Mouse (Mus musculus): ENCODE measurements around the gene Rpa1. TPM values are rescaled to one million over a fixed set of nuclear protein-coding genes. Genes with fewer than 3 reads are reported as not detected.
A peak's percentile ranks its signal among the peaks of the same experiment; 100 is the strongest.

Gene Rpa1
- polyA plus RNA-seq, 1 experiment from 2014 or later: 74.2 TPM

DNA sequence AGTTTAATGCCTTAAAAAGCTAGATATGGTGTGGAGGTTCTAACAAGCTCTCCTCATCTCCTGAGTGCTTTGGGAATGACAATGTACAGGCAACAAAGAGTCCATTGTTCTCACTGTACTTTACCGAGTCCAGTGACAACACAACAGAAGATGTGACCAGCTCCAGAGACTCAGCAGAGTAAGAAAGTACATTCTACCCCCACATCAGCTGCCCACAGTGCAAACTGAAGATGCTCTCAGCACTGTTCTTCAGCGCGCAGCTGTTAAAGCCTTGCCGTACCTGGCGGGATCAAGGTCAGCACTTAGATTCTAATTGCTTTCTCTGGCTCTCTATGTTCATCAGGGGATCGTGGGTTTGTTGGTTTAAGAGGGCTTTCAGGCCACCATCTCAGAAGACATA is 36.4 kb downstream of the Rpa1 start:
- Histone ChIP-seq H3K36me3 (ENCODE audit: control insufficient read depth, insufficient read depth, low read length) (peaks cover 73% of the 10 kb centered on the region), H3K9me3 (replicated peaks; ENCODE audit: control insufficient read depth, low read length) (no peaks in the 10 kb centered on the region), H3K27me3 (replicated peaks; ENCODE audit: control insufficient read depth, insufficient read depth, low read length) (no peaks in the 10 kb centered on the region), H3K4me3 (ENCODE audit: low read depth, low read length) (no peak overlapping the region), H3K9ac (ENCODE audit: low read length) (no peak overlapping the region), H3K4me1 (ENCODE audit: control insufficient read depth, insufficient read depth, low read length) (no peaks in the 10 kb centered on the region), H3K27ac (ENCODE audit: low read depth, low read length) (no peak overlapping the region), H3K4me2 (ENCODE audit: low read length) (no peak overlapping the region)
- no peak for ATAC-seq
- DNase-seq (ENCODE audit: low spot score): no peak
- 85% methylated on average over 6 of the region's 6 CpGs for WGBS

GRCm38 (mm10) chr11:75310813-75311212 is 37.3 kb downstream of the Rpa1 start:
- WGBS: 94% methylated on average over 8 of the region's 8 CpGs
- no peak overlapping the region for H3K4me2 ChIP-seq (ENCODE audit: low read length)

GRCm38 (mm10) chr11:75308650-75309049 is 39.5 kb downstream of the Rpa1 start:
- Histone ChIP-seq H3K4me2 (ENCODE audit: low read length) (no peak overlapping the region), H3K27ac (ENCODE audit: low read depth, low read length) (no peak overlapping the region), H3K36me3 (ENCODE audit: control insufficient read depth, insufficient read depth, low read length) (peaks cover 80% of the 10 kb centered on the region), H3K27me3 (replicated peaks; ENCODE audit: control insufficient read depth, insufficient read depth, low read length) (no peaks in the 10 kb centered on the region), H3K4me3 (ENCODE audit: low read depth, low read length) (no peak overlapping the region), H3K4me1 (ENCODE audit: control insufficient read depth, insufficient read depth, low read length) (no peaks in the 10 kb centered on the region), H3K9ac (ENCODE audit: low read length) (no peak overlapping the region), H3K9me3 (replicated peaks; ENCODE audit: control insufficient read depth, low read length) (no peaks in the 10 kb centered on the region)
- DNase-seq (ENCODE audit: low spot score) (no peak), ATAC-seq (no peak)
- WGBS: 82% methylated on average over 4 of the region's 4 CpGs

More at GRCm38 (mm10) chr11:75310813-75311212, 37.3 kb downstream of the Rpa1 start:
- no peak for DNase-seq (ENCODE audit: low spot score)
- no peaks in the 10 kb centered on the region for H3K4me1 ChIP-seq (ENCODE audit: control insufficient read depth, insufficient read depth, low read length)
- H3K36me3 ChIP-seq (ENCODE audit: control insufficient read depth, insufficient read depth, low read length): peaks cover 80% of the 10 kb centered on the region
- no peak for ATAC-seq
- no peak overlapping the region for H3K27ac ChIP-seq (ENCODE audit: low read depth, low read length)
- no peaks in the 10 kb centered on the region for H3K27me3 ChIP-seq (replicated peaks; ENCODE audit: control insufficient read depth, insufficient read depth, low read length)
- H3K4me3 ChIP-seq (ENCODE audit: low read depth, low read length): no peak overlapping the region
- H3K9me3 ChIP-seq (replicated peaks; ENCODE audit: control insufficient read depth, low read length): no peaks in the 10 kb centered on the region
- no peak overlapping the region for H3K9ac ChIP-seq (ENCODE audit: low read length)

DNA sequence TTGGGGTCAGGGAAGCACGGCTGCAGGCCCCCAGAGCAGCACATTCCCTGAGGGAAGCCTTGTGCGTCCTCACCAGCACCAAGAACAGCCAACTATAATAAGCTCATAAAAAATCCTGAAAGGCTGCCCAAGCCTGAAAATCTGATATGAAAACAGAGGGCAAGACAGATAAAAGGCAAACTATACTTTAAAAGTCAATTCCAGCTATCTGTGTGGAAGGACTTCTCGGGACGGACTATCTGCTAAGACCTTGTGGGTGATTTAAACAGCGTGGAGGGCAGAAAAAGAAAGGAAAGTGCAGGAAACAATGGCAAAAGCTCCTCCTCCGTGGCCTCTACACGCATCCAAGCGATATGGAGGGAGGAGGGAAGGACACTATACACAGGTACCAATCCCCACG is 43.3 kb downstream of the Rpa1 start:
- no peak for ATAC-seq
- Histone ChIP-seq H3K4me3 (ENCODE audit: low read depth, low read length) (no peak overlapping the region), H3K4me2 (ENCODE audit: low read length) (no peak overlapping the region), H3K27ac (ENCODE audit: low read depth, low read length) (no peak overlapping the region), H3K9ac (ENCODE audit: low read length) (no peak overlapping the region), H3K36me3 (ENCODE audit: control insufficient read depth, insufficient read depth, low read length) (peaks cover 81% of the 10 kb centered on the region), H3K9me3 (replicated peaks; ENCODE audit: control insufficient read depth, low read length) (no peaks in the 10 kb centered on the region), H3K4me1 (ENCODE audit: control insufficient read depth, insufficient read depth, low read length) (no peaks in the 10 kb centered on the region), H3K27me3 (replicated peaks; ENCODE audit: control insufficient read depth, insufficient read depth, low read length) (no peaks in the 10 kb centered on the region)
- DNase-seq (ENCODE audit: low spot score): no peak
- WGBS: 88% methylated on average over 9 of the region's 9 CpGs

- no peaks in the 10 kb centered on the region for H3K4me1 ChIP-seq (ENCODE audit: control insufficient read depth, insufficient read depth, low read length)
- no peak for DNase-seq (ENCODE audit: low spot score)
- no peak overlapping the region for H3K4me3 ChIP-seq (ENCODE audit: low read depth, low read length)
- no peaks in the 10 kb centered on the region for H3K9me3 ChIP-seq (replicated peaks; ENCODE audit: control insufficient read depth, low read length)
- H3K36me3 ChIP-seq (ENCODE audit: control insufficient read depth, insufficient read depth, low read length): peaks cover 51% of the 10 kb centered on the region
- 85% methylated on average over 9 of the region's 9 CpGs for WGBS
- no peak overlapping the region for H3K9ac ChIP-seq (ENCODE audit: low read length)
- ATAC-seq: no peak
- H3K4me2 ChIP-seq (ENCODE audit: low read length): no peak overlapping the region
- no peaks in the 10 kb centered on the region for H3K27me3 ChIP-seq (replicated peaks; ENCODE audit: control insufficient read depth, insufficient read depth, low read length)
- H3K27ac ChIP-seq (ENCODE audit: low read depth, low read length): no peak overlapping the region
Measured at GRCm38 (mm10) chr11:75300954-75301353, 47.2 kb downstream of the Rpa1 start.

- DNase-seq (ENCODE audit: low spot score) (peak; percentile 35), ATAC-seq (no peak)
- Histone ChIP-seq H3K4me1 (ENCODE audit: control insufficient read depth, insufficient read depth, low read length) (peaks cover 3% of the 10 kb centered on the region), H3K4me3 (ENCODE audit: low read depth, low read length) (no peak overlapping the region), H3K27ac (ENCODE audit: low read depth, low read length) (no peak overlapping the region), H3K4me2 (ENCODE audit: low read length) (no peak overlapping the region), H3K27me3 (replicated peaks; ENCODE audit: control insufficient read depth, insufficient read depth, low read length) (no peaks in the 10 kb centered on the region), H3K9ac (ENCODE audit: low read length) (no peak overlapping the region), H3K9me3 (replicated peaks; ENCODE audit: control insufficient read depth, low read length) (no peaks in the 10 kb centered on the region), H3K36me3 (ENCODE audit: control insufficient read depth, insufficient read depth, low read length) (peaks cover 41% of the 10 kb centered on the region)
- WGBS: 48% methylated on average over 10 of the region's 10 CpGs
Measured at GRCm38 (mm10) chr11:75299786-75300185, 48.3 kb downstream of the Rpa1 start.

GRCm38 (mm10) chr11:75298491-75298890 is 49.6 kb downstream of the Rpa1 start:
- no peak overlapping the region for H3K4me3 ChIP-seq (ENCODE audit: low read depth, low read length)
- WGBS: 71% methylated on average over 11 of the region's 11 CpGs
- peaks cover 15% of the 10 kb centered on the region for H3K4me1 ChIP-seq (ENCODE audit: control insufficient read depth, insufficient read depth, low read length)
- no peak for ATAC-seq
- H3K36me3 ChIP-seq (ENCODE audit: control insufficient read depth, insufficient read depth, low read length): peaks cover 36% of the 10 kb centered on the region
- H3K9me3 ChIP-seq (replicated peaks; ENCODE audit: control insufficient read depth, low read length): no peaks in the 10 kb centered on the region
- H3K4me2 ChIP-seq (ENCODE audit: low read length): no peak overlapping the region
- no peak for DNase-seq (ENCODE audit: low spot score)
- H3K27me3 ChIP-seq (replicated peaks; ENCODE audit: control insufficient read depth, insufficient read depth, low read length): no peaks in the 10 kb centered on the region
- H3K9ac ChIP-seq (ENCODE audit: low read length): no peak overlapping the region
- no peak overlapping the region for H3K27ac ChIP-seq (ENCODE audit: low read depth, low read length)

DNA sequence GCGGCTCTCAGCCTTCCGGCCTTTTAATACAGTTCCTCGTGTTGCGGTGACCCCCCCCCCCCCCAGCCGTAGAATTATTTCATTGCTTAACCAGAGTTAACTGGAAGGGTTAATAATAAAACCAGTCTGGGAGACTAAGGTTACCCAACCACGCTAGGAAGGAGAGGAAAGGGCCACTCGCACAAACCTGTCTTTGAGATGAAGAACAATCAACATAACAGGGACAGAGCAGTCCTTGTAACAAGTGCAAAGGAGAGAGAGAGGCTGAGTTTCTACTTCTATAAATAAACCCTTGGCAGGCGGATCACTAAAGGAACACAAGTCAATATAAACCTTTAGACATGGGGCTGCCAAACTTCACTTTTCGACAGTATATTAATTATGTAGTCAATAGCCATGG is 50.5 kb downstream of the Rpa1 start:
- Histone ChIP-seq H3K4me3 (ENCODE audit: low read depth, low read length) (no peak overlapping the region), H3K9me3 (replicated peaks; ENCODE audit: control insufficient read depth, low read length) (no peaks in the 10 kb centered on the region), H3K27me3 (replicated peaks; ENCODE audit: control insufficient read depth, insufficient read depth, low read length) (peaks cover under 1% of the 10 kb centered on the region; the same call in 1 of the 2 replicates), H3K4me2 (ENCODE audit: low read length) (no peak overlapping the region), H3K27ac (ENCODE audit: low read depth, low read length) (no peak overlapping the region), H3K36me3 (ENCODE audit: control insufficient read depth, insufficient read depth, low read length) (peaks cover 27% of the 10 kb centered on the region), H3K9ac (ENCODE audit: low read length) (no peak overlapping the region), H3K4me1 (ENCODE audit: control insufficient read depth, insufficient read depth, low read length) (peaks cover 22% of the 10 kb centered on the region)
- WGBS: 80% methylated on average over 9 of the region's 9 CpGs
- ATAC-seq (no peak), DNase-seq (ENCODE audit: low spot score) (no peak)

DNA sequence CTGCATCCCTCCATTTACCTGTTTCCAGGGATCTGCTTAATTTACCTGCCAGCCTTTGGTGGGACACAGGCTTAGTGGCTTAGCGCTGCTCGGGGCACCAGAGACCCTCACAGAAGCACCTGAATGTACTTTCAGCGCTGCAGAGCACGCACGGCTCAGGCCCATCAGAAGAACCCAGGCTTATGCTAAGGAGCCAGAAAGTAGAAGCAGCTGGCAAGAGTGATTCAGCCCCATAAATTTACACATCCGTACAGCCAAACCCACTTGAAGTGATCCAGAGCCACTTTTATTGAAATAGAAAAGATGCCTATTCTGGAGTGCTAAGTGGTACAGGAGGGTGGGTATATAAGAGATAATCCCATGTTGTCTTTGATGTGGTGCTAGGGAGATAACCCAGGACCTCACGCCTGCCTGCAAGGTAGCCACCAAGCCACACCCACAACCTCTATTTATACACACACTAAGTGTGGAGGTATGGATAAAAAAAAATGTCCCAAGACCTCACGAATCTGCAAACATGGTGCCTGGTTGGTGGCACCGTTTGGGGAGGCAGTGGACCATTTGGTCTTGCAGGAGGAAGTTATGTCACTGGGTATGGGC is 51.6 kb downstream of the Rpa1 start:
- 79% methylated on average over 9 of the region's 9 CpGs for WGBS
- no peak overlapping the region for H3K27ac ChIP-seq (ENCODE audit: low read depth, low read length)
- H3K4me1 ChIP-seq (ENCODE audit: control insufficient read depth, insufficient read depth, low read length): peaks cover 27% of the 10 kb centered on the region
- H3K9me3 ChIP-seq (replicated peaks; ENCODE audit: control insufficient read depth, low read length): no peaks in the 10 kb centered on the region
- no peak for DNase-seq (ENCODE audit: low spot score)
- ATAC-seq: no peak
- no peak overlapping the region for H3K4me3 ChIP-seq (ENCODE audit: low read depth, low read length)
- H3K9ac ChIP-seq (ENCODE audit: low read length): no peak overlapping the region
- H3K4me2 ChIP-seq (ENCODE audit: low read length): no peak overlapping the region
- H3K27me3 ChIP-seq (replicated peaks; ENCODE audit: control insufficient read depth, insufficient read depth, low read length): peaks cover 8% of the 10 kb centered on the region; the same call in 1 of the 2 replicates
- peaks cover 16% of the 10 kb centered on the region for H3K36me3 ChIP-seq (ENCODE audit: control insufficient read depth, insufficient read depth, low read length)
